ENCODE assay signal across 18 mouse cellular contexts in genomic region chr11:32621831-32622478, GRCm38 (mm10). TPM values are rescaled to one million over a fixed set of nuclear protein-coding genes. Genes with fewer than 3 reads are reported as not detected.
A peak's percentile ranks its signal among the peaks of the same experiment; 100 is the strongest.
DNase-seq lines count a peak whose midpoint lies in the region; ATAC-seq and TF ChIP-seq lines count a peak whose summit lies in the region.
"Had no signal": no experiment of that assay in that cellular context is flagged by ENCODE, and none has a peak within 500 bp of the region (broad histone marks: within the 10 kb centered on the region; RNA-seq: fewer than 3 reads in every experiment).

No protein-coding gene starts in this region.

- 0 out of 2 replicates have a peak, but pooled peaks cover 6% of the 10 kb centered on the region for H3K4me1 ChIP-seq in hindbrain, postnatal 0 days (ENCODE audit: insufficient read depth, low read length)
- H3K4me1 ChIP-seq in hindbrain, embryonic 12.5 days = peaks cover 25% of the 10 kb centered on the region
- 0 out of 2 replicates have a peak, but pooled peaks cover 3% of the 10 kb centered on the region for H3K4me1 ChIP-seq in stomach, postnatal 0 days (replicated peaks; ENCODE audit: control insufficient read depth, insufficient read depth)

- peak; percentile 33 for DNase-seq in hindbrain, postnatal 0 days (ENCODE audit: low spot score)
- DNase-seq in testis, postnatal 14 days (ENCODE audit: low spot score) = peak; percentile 40
- DNase-seq in testis, postnatal 10 days (ENCODE audit: low spot score) = no peak
- DNase-seq in cerebellum, adult 9-11 months = peak; percentile 99
- DNase-seq in stomach, postnatal 0 days (ENCODE audit: low spot score) = peak; percentile 14
- DNase-seq: adrenal gland, adult 8-10 months; lung, postnatal 14 days; retina, postnatal 1 day; thymus, postnatal 14 days had no signal

- no peak overlapping the region for H3K4me2 ChIP-seq in hindbrain, postnatal 0 days (ENCODE audit: low read depth, low read length)
- H3K4me2 ChIP-seq in hindbrain, embryonic 12.5 days (replicated peaks) = no peak overlapping the region
- H3K4me2 ChIP-seq in stomach, postnatal 0 days (replicated peaks; ENCODE audit: low read depth) = no peak overlapping the region
- H3K4me2 ChIP-seq: limb, embryonic 13.5 days; liver, embryonic 15.5 days had no signal

- H3K9me3 ChIP-seq in hindbrain, postnatal 0 days (ENCODE audit: low read length) = no peaks in the 10 kb centered on the region
- H3K9me3 ChIP-seq in hindbrain, embryonic 12.5 days (replicated peaks) = no peaks in the 10 kb centered on the region
- H3K9me3 ChIP-seq in stomach, postnatal 0 days (ENCODE audit: control insufficient read depth, low read length) = no peaks in the 10 kb centered on the region
- H3K9me3 ChIP-seq: limb, embryonic 13.5 days; liver, embryonic 15.5 days had no signal

- TF ChIP-seq CTCF in hindbrain, postnatal 0 days (IDR thresholded peaks at IDR 0.05; ENCODE audit: low read depth) = no peak
- TF ChIP-seq CTCF in stomach, postnatal 0 days (IDR thresholded peaks at IDR 0.05; ENCODE audit: low read depth) = no peak

- no peak overlapping the region for H3K9ac ChIP-seq in hindbrain, postnatal 0 days (replicated peaks; ENCODE audit: low read length)
- no peak overlapping the region for H3K9ac ChIP-seq in hindbrain, embryonic 12.5 days
- no peak overlapping the region for H3K9ac ChIP-seq in stomach, postnatal 0 days (ENCODE audit: low read length)
- H3K9ac ChIP-seq: limb, embryonic 13.5 days; liver, embryonic 15.5 days had no signal

- H3K36me3 ChIP-seq in hindbrain, postnatal 0 days (ENCODE audit: insufficient read depth, low read length) = no peaks in the 10 kb centered on the region
- no peaks in the 10 kb centered on the region for H3K36me3 ChIP-seq in hindbrain, embryonic 12.5 days
- H3K36me3 ChIP-seq in stomach, postnatal 0 days (ENCODE audit: control insufficient read depth, insufficient read depth, low read length) = no peaks in the 10 kb centered on the region
- H3K36me3 ChIP-seq: liver, embryonic 15.5 days had no signal

- 65% methylated on average over 12 of the region's 12 CpGs for WGBS in hindbrain, postnatal 0 days
- WGBS in hindbrain, embryonic 12.5 days = 85% methylated on average over 12 of the region's 12 CpGs
- 73% methylated on average over 12 of the region's 12 CpGs for WGBS in stomach, postnatal 0 days

- no peaks in the 10 kb centered on the region for H3K27me3 ChIP-seq in hindbrain, postnatal 0 days (ENCODE audit: insufficient read depth, low read length)
- no peaks in the 10 kb centered on the region for H3K27me3 ChIP-seq in hindbrain, embryonic 12.5 days
- no peaks in the 10 kb centered on the region for H3K27me3 ChIP-seq in stomach, postnatal 0 days (ENCODE audit: control insufficient read depth, insufficient read depth, low read length)
- H3K27me3 ChIP-seq: limb, embryonic 13.5 days; liver, embryonic 15.5 days had no signal

- 0 out of 2 replicates have a peak overlapping the region, but pooled peaks have one; percentile 32 for H3K27ac ChIP-seq in hindbrain, postnatal 0 days
- no peak overlapping the region for H3K27ac ChIP-seq in hindbrain, embryonic 12.5 days
- H3K27ac ChIP-seq in stomach, postnatal 0 days (replicated peaks) = no peak overlapping the region
- H3K27ac ChIP-seq: kidney, postnatal 0 days; left cerebral cortex, adult 2 months; limb, embryonic 13.5 days; liver, embryonic 15.5 days had no signal

- no peak for TF ChIP-seq EP300 in stomach, postnatal 0 days (optimal IDR thresholded peaks at IDR 0.05)

- H3K4me3 ChIP-seq in hindbrain, postnatal 0 days (ENCODE audit: low read length) = no peak overlapping the region
- H3K4me3 ChIP-seq in hindbrain, embryonic 12.5 days = no peak overlapping the region
- H3K4me3 ChIP-seq in stomach, postnatal 0 days (ENCODE audit: low read depth, low read length) = no peak overlapping the region
- H3K4me3 ChIP-seq: left cerebral cortex, adult 2 months; limb, embryonic 13.5 days; liver, embryonic 15.5 days; myocyte had no signal

- ATAC-seq in hindbrain, postnatal 0 days = no peak
- no peak for ATAC-seq in hindbrain, embryonic 12.5 days (ENCODE audit: low FRiP score)
- ATAC-seq in stomach, postnatal 0 days (ENCODE audit: low FRiP score, low TSS enrichment) = no peak
- no peak for ATAC-seq in inflammation-experienced regulatory T-cells, adult 6 months
- ATAC-seq: CD4-positive, CD25-positive, alpha-beta regulatory T cell, adult 4 months; intestine, embryonic 16.5 days had no signal

RNA-seq across cellular contexts. Expression of gene Fbxw11, which starts 20.6 kb away (rescaled TPM):
- total RNA-seq in hindbrain, postnatal 0 days (2014; rRNA removed) = 149 and 343 TPM in 2 replicates
- 93.6 and 95.4 TPM in 2 replicates for polyA plus RNA-seq in hindbrain, postnatal 0 days (2015; fragmentation: Nextera tagmentation; extraction: Ambion mirVana)
- polyA plus RNA-seq in hindbrain, embryonic 12.5 days (2016; fragmentation: Nextera tagmentation; extraction: Ambion mirVana) = 111 and 112 TPM in 2 replicates
- polyA plus RNA-seq in stomach, postnatal 0 days (2015; fragmentation: Nextera tagmentation; extraction: Ambion mirVana) = 31.5 and 32.1 TPM in 2 replicates
- polyA plus RNA-seq in inflammation-experienced regulatory T-cells, adult 6 months (2017; shearing (Covaris generic)) = 10 to 100 TPM; 20.0 to 28.6 (median 21.7) TPM
